Mouse (Mus musculus) hindbrain, embryonic 16.5 days (tissue): ENCODE measurements around the gene Cactin. TPM values are rescaled to one million over a fixed set of nuclear protein-coding genes. Genes with fewer than 3 reads are reported as not detected.

ENCODE experiments used
- ATAC-seq: fragments of 200-750 bp; cut with Nextera tagmentation; 2 replicates; pipeline ENCODE4 v1.8.0; 2017; ENCODE audit warnings: moderate TSS enrichment, moderate library complexity
- H3K27ac ChIP-seq: fragments of 300-500 bp; sonication (generic); 2 replicates; pipeline ENCODE4 v1.5.1; 2014; ENCODE audit warnings: low read depth, mild to moderate bottlenecking, control low read depth, low read length, moderate library complexity
- H3K27me3 ChIP-seq: fragments of 300-500 bp; sonication (generic); replicated peaks from 2 replicates; pipeline ENCODE4 v1.6.1; 2014; ENCODE audit warnings: low read length; ENCODE audit not compliant: control insufficient read depth, insufficient read depth
- H3K36me3 ChIP-seq: fragments of 300-500 bp; sonication (generic); 2 replicates; pipeline ENCODE4 v1.6.1; 2014; ENCODE audit warnings: mild to moderate bottlenecking, low read length, moderate library complexity, mixed read lengths; ENCODE audit not compliant: control insufficient read depth, insufficient read depth
- H3K4me1 ChIP-seq: fragments of 300-500 bp; sonication (generic); 2 replicates; pipeline ENCODE4 v1.6.1; 2014; ENCODE audit warnings: low read depth, low read length; ENCODE audit not compliant: control insufficient read depth, insufficient read depth
- H3K4me2 ChIP-seq: fragments of 300-500 bp; sonication (generic); 2 replicates; pipeline ENCODE4 v1.6.1; 2014; ENCODE audit warnings: mild to moderate bottlenecking, low read length, control low read depth, moderate library complexity
- H3K4me3 ChIP-seq: fragments of 300-500 bp; sonication (generic); 2 replicates; pipeline ENCODE4 v1.5.1; 2014; ENCODE audit warnings: mild to moderate bottlenecking, low read length, control low read depth, moderate library complexity
- H3K9ac ChIP-seq: fragments of 300-500 bp; sonication (generic); 2 replicates; pipeline ENCODE4 v1.6.1; 2014; ENCODE audit warnings: low read depth, mild to moderate bottlenecking, control low read depth, low read length, moderate library complexity
- H3K9me3 ChIP-seq: fragments of 300-500 bp; sonication (generic); 2 replicates; pipeline ENCODE4 v1.6.1; 2014; ENCODE audit warnings: mild to moderate bottlenecking, low read length, moderate library complexity; ENCODE audit not compliant: control insufficient read depth
- WGBS: fragments of 180-500 bp; shearing (Covaris S2); extraction: QIAGEN DNeasy Blood & Tissue Kit; methylation state at CpG from one replicate; pipeline ENCODE4 v1.1.7; 2014; 5-methylcytosine and 5-hydroxymethylcytosine counted together
- polyA plus RNA-seq: library from polyadenylated mRNA; unstranded; fragments of >200 nt; fragmentation: Nextera tagmentation; extraction: Ambion mirVana; gene quantifications from 2 replicates; pipeline ENCODE4 v1.2.1, GENCODE M21; 2015

Gene Cactin
- 26.3 and 30.6 TPM in 2 replicates for polyA plus RNA-seq

- Histone ChIP-seq H3K27me3 (no peaks in the 10 kb centered on the region), H3K4me1 (peaks cover 22% of the 10 kb centered on the region), H3K9me3 (no peaks in the 10 kb centered on the region), H3K36me3 (peaks cover 54% of the 10 kb centered on the region), H3K4me3 (peak within 1 kb of the TSS; percentile 94), H3K4me2 (peak within 1 kb of the TSS; percentile 90), H3K9ac (peak within 1 kb of the TSS; percentile 89), H3K27ac (peak within 1 kb of the TSS; percentile 93)
- WGBS, result under 1% methylated on average over 64 of the region's 68 CpGs
- ATAC-seq, result peak; percentile 95
Measured at GRCm38 (mm10) chr10:81320550-81321347, at the start of gene Cactin. TSS of gene Cactin (plus strand) at chr10:81321103.

GRCm38 (mm10) chr10:81272356-81272755, 48.5 kb upstream of the Cactin start:
- WGBS, result 94% methylated on average over 20 of the region's 21 CpGs
- H3K9me3 ChIP-seq, result no peaks in the 10 kb centered on the region; the same call in 1 of the 2 replicates
- no peak overlapping the region for H3K4me3 ChIP-seq
- H3K27me3 ChIP-seq, result no peaks in the 10 kb centered on the region
- peaks cover 12% of the 10 kb centered on the region for H3K4me1 ChIP-seq
- H3K9ac ChIP-seq, result no peak overlapping the region
- no peak overlapping the region for H3K4me2 ChIP-seq
- H3K36me3 ChIP-seq, result peaks cover 27% of the 10 kb centered on the region
- ATAC-seq, result no peak
- no peak overlapping the region for H3K27ac ChIP-seq

- no peaks in the 10 kb centered on the region for H3K27me3 ChIP-seq
- H3K4me1 ChIP-seq, result peaks cover 7% of the 10 kb centered on the region
- H3K4me2 ChIP-seq, result no peak overlapping the region
- no peak for ATAC-seq
- no peak overlapping the region for H3K27ac ChIP-seq
- H3K4me3 ChIP-seq, result no peak overlapping the region
- H3K36me3 ChIP-seq, result peaks cover 27% of the 10 kb centered on the region
- no peaks in the 10 kb centered on the region; the same call in 1 of the 2 replicates for H3K9me3 ChIP-seq
- no peak overlapping the region for H3K9ac ChIP-seq
- 92% methylated on average over 19 of the region's 19 CpGs for WGBS
Measured at GRCm38 (mm10) chr10:81273842-81274241, 47.1 kb upstream of the Cactin start.

DNA sequence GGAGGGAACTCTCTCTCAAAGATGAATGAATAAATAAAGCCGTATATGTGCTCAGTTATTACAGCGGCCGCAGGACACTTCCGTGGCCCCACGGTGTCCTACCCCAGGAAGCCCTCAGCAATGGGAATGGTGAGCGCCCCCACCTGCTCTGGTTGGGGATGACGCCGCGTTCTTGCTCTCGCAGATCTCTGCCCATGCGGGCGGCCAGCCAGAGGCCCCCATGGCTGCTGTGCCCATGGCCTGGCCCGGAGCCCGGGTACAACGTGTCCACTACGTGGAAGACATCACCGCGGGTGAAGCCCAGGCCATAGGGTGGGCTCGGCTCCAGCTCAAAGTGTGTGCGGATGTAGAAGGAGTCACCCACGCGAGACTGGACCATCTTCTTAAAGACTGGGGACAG, 43.2 kb upstream of the Cactin start:
- H3K9me3 ChIP-seq, result no peaks in the 10 kb centered on the region; the same call in 1 of the 2 replicates
- no peaks in the 10 kb centered on the region for H3K27me3 ChIP-seq
- H3K4me1 ChIP-seq, result no peaks in the 10 kb centered on the region
- H3K4me2 ChIP-seq, result no peak overlapping the region
- H3K27ac ChIP-seq, result no peak overlapping the region
- H3K9ac ChIP-seq, result no peak overlapping the region
- no peak overlapping the region for H3K4me3 ChIP-seq
- no peak for ATAC-seq
- peaks cover 9% of the 10 kb centered on the region for H3K36me3 ChIP-seq
- 77% methylated on average over 22 of the region's 22 CpGs for WGBS

- WGBS, result 51% methylated on average over 10 of the region's 10 CpGs
- ATAC-seq, result no peak
- H3K27me3 ChIP-seq, result peaks cover 5% of the 10 kb centered on the region
- H3K4me1 ChIP-seq, result no peaks in the 10 kb centered on the region
- H3K4me3 ChIP-seq, result no peak overlapping the region
- no peaks in the 10 kb centered on the region for H3K36me3 ChIP-seq
- no peak overlapping the region for H3K27ac ChIP-seq
- H3K9me3 ChIP-seq, result no peaks in the 10 kb centered on the region; the same call in 1 of the 2 replicates
- no peak overlapping the region for H3K9ac ChIP-seq
- no peak overlapping the region for H3K4me2 ChIP-seq
Measured at GRCm38 (mm10) chr10:81279496-81279895, 41.4 kb upstream of the Cactin start.

- H3K4me1 ChIP-seq, result peaks cover 2% of the 10 kb centered on the region; the same call in 1 of the 2 replicates
- H3K9ac ChIP-seq, result no peak overlapping the region
- no peak overlapping the region for H3K4me3 ChIP-seq
- H3K27me3 ChIP-seq, result peaks cover 16% of the 10 kb centered on the region
- no peaks in the 10 kb centered on the region for H3K9me3 ChIP-seq
- no peak overlapping the region for H3K4me2 ChIP-seq
- H3K36me3 ChIP-seq, result no peaks in the 10 kb centered on the region
- no peak for ATAC-seq
- 55% methylated on average over 6 of the region's 6 CpGs for WGBS
- no peak overlapping the region for H3K27ac ChIP-seq
Measured at GRCm38 (mm10) chr10:81284189-81284588, 36.7 kb upstream of the Cactin start.

- peak overlapping the region; percentile 53 for H3K4me3 ChIP-seq
- H3K27me3 ChIP-seq, result peaks cover 16% of the 10 kb centered on the region
- peaks cover 2% of the 10 kb centered on the region; the same call in 1 of the 2 replicates for H3K4me1 ChIP-seq
- H3K4me2 ChIP-seq, result peak overlapping the region; percentile 92; the same call in 1 of the 2 replicates
- no peak overlapping the region; the same call in 1 of the 2 replicates for H3K9ac ChIP-seq
- ATAC-seq, result no peak
- no peaks in the 10 kb centered on the region for H3K9me3 ChIP-seq
- 12% methylated on average over 17 of the region's 17 CpGs for WGBS
- H3K27ac ChIP-seq, result no peak overlapping the region
- H3K36me3 ChIP-seq, result no peaks in the 10 kb centered on the region
Measured at GRCm38 (mm10) chr10:81284719-81285118, 36.2 kb upstream of the Cactin start.

DNA sequence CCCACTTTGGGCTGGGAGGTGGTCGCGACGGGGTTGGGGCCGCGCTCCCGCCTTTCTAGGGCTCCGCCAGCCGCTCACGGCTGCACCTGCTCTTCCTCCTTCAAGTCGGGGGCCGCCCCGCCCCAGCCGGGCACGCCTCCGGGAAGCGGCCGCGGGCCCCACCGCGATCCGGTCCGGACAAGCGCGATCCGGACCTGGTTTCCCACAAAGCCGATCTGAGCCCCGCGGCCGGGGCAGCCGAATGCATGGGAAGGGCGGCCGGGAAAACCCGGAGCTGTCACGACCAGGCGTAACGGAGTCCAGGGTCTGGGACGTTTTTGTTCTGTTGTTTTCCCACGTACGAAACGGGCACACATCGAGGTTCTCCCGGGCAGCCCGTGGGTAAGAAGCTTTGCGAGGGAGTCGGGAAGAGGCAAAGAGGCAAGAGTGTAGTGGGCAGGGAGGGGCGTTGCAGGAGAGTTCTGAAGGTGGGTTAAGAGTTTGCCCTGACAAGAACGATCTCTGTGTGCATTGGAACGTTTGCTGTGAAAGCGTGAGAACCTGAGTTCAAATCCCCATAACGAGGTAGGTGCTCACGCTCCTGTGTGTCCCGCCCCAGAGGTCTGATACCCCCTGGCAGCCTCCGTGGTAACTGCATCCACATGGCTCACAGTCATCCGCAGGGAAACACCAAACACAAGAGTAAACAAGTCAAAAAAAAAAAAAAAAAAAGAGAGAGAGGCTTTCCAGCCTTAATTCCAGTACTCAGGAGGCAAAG, 35.0 kb upstream of the Cactin start:
- Histone ChIP-seq H3K4me2 (peak overlapping the region; percentile 92), H3K4me3 (peak overlapping the region; percentile 53), H3K36me3 (no peaks in the 10 kb centered on the region), H3K9me3 (no peaks in the 10 kb centered on the region), H3K9ac (peak overlapping the region; percentile 73), H3K27ac (no peak overlapping the region), H3K4me1 (peaks cover 5% of the 10 kb centered on the region; the same call in 1 of the 2 replicates), H3K27me3 (peaks cover 18% of the 10 kb centered on the region)
- ATAC-seq, result peak; percentile 72
- WGBS, result 2% methylated on average over 54 of the region's 54 CpGs

DNA sequence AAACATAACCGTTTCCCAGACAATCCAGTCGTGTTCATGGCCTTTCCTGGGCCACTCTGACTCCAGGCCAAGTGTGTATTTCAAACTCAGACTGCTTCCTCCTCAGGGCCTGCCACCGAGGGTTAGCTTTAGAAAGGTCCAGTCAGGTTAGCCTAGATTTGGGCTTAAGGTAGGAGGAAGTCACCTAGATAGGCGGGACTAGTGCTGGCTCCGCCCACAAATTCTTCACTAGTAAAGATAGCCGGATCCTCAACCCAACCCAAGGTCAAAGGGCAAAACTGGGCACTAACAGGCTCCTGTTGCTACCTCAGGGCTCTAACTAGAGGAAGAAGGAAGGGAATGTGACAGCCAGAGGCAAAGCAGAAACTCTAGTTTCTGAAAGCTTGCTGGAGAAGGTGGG, 34.3 kb upstream of the Cactin start:
- H3K4me1 ChIP-seq, result peaks cover 5% of the 10 kb centered on the region; the same call in 1 of the 2 replicates
- WGBS, result 53% methylated on average over 6 of the region's 6 CpGs
- no peak for ATAC-seq

More for the DNA sequence above, 34.3 kb upstream of the Cactin start:
- H3K36me3 ChIP-seq, result no peaks in the 10 kb centered on the region
- H3K9ac ChIP-seq, result no peak overlapping the region
- H3K27ac ChIP-seq, result no peak overlapping the region
- H3K9me3 ChIP-seq, result no peaks in the 10 kb centered on the region
- no peak overlapping the region for H3K4me3 ChIP-seq
- no peak overlapping the region for H3K4me2 ChIP-seq
- H3K27me3 ChIP-seq, result peaks cover 18% of the 10 kb centered on the region
